Mouse (Mus musculus) lung, postnatal 0 days (tissue): Measurements from ENCODE around the gene Lat2. TPM values are rescaled to one million over a fixed set of nuclear protein-coding genes. Genes with fewer than 3 reads are reported as not detected.
A peak's percentile ranks its signal among the peaks of the same experiment; 100 is the strongest.

ENCODE experiments used
- ATAC-seq: fragments of 200-750 bp; cut with Nextera tagmentation; 2 replicates; pipeline ENCODE4 v1.8.0; 2017; ENCODE audit warnings: moderate library complexity
- DNase-seq: peaks from one replicate; pipeline ENCODE4 v3.0.0-alpha.2; 2016; ENCODE audit warnings: low spot score
- H3K27ac ChIP-seq: fragments of 300-500 bp; sonication (generic); 2 replicates; pipeline ENCODE4 v1.5.1; 2014; ENCODE audit warnings: antibody characterized with exemption, mild to moderate bottlenecking, low read length, mixed read lengths
- H3K27me3 ChIP-seq: fragments of 300-500 bp; sonication (generic); replicated peaks from 2 replicates; pipeline ENCODE4 v1.6.1; 2014; ENCODE audit warnings: low read length, mixed read lengths; ENCODE audit not compliant: insufficient read depth
- H3K36me3 ChIP-seq: fragments of 300-500 bp; sonication (generic); 2 replicates; pipeline ENCODE4 v1.6.1; 2014; ENCODE audit warnings: low read length, mixed read lengths; ENCODE audit not compliant: insufficient read depth
- H3K4me1 ChIP-seq: fragments of 300-500 bp; sonication (generic); 2 replicates; pipeline ENCODE4 v1.6.1; 2014; ENCODE audit warnings: antibody characterized with exemption, low read depth, low read length, mixed read lengths; ENCODE audit not compliant: insufficient read depth
- H3K4me2 ChIP-seq: fragments of 300-500 bp; sonication (generic); replicated peaks from 2 replicates; pipeline ENCODE4 v1.6.1; 2014; ENCODE audit warnings: low read depth, mild to moderate bottlenecking, low read length, moderate library complexity, mixed read lengths
- H3K4me3 ChIP-seq: fragments of 300-500 bp; sonication (generic); 2 replicates; pipeline ENCODE4 v1.5.1; 2014; ENCODE audit warnings: low read depth, low read length
- H3K9ac ChIP-seq: fragments of 300-500 bp; sonication (generic); replicated peaks from 2 replicates; pipeline ENCODE4 v1.6.1; 2014; ENCODE audit warnings: low read depth, mild to moderate bottlenecking
- H3K9me3 ChIP-seq: fragments of 300-500 bp; sonication (generic); 2 replicates; pipeline ENCODE4 v1.6.1; 2016; ENCODE audit warnings: low read length, mixed read lengths
- CTCF ChIP-seq: IDR thresholded peaks from 2 replicates; pipeline ENCODE4 v1.5.1; 2016; ENCODE audit warnings: antibody characterized with exemption, mild to moderate bottlenecking
- EP300 ChIP-seq: IDR thresholded peaks from 2 replicates; pipeline ENCODE4 v1.6.1; 2016; ENCODE audit warnings: antibody characterized with exemption, mild to moderate bottlenecking, control low read depth
- WGBS: fragments of 180-500 bp; shearing (Covaris S2); extraction: QIAGEN DNeasy Blood & Tissue Kit; methylation state at CpG from one replicate; pipeline ENCODE4 v1.1.7; 2014; 5-methylcytosine and 5-hydroxymethylcytosine counted together
- microRNA-seq: library from miRNA; unstranded; fragments of <30 nt; microRNA quantifications from one replicate; pipeline ENCODE4, GENCODE M21; 2016
- polyA plus RNA-seq: library from polyadenylated mRNA; unstranded; fragments of >200 nt; fragmentation: Nextera tagmentation; extraction: Ambion mirVana; gene quantifications from 2 replicates; pipeline ENCODE4 v1.2.1, GENCODE M21; 2015

Lat2 gene
- polyA plus RNA-seq, 1 experiment from 2014 or later: 3.0 TPM

DNA sequence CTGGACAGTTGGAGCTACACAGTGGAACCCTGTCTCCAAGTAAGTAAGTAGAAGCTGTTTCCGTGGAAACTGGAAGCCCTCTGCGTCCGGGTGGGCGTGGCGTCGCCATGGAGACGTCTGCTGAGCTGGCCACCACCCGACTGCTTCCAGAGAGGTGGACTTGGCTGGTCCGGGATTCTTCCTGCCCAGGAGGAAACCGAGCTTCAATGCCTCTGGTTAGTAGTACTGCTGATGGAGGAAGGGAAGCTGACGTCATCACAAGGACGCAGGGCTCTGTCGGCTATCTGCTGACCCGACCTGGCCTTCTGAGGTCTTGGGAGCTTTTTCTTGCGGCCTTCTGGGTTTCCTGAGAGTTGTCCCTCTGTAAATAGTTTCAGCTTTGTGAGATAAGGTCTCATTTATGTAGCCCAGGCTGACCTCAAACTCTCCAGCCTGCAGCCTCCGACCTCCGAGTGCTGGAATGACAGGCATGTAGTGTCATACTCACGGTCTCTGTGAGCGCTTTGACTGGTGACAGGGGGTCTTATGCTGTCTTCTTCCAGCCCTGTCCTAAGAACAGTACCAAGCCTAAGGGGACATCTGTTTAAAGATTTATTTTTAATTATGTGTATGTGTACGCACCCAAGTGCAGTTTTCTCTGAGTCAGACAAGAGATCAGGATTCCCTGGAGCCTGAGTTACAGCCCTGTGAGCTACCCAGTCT is 59.2 kb downstream of the Lat2 start:
- TF ChIP-seq CTCF (no peak), EP300 (no peak)
- peaks cover 20% of the 10 kb centered on the region; the same call in 1 of the 2 replicates for H3K4me1 ChIP-seq
- H3K4me2 ChIP-seq: no peak overlapping the region
- H3K9ac ChIP-seq: no peak overlapping the region
- peak overlapping the region; percentile 45 for H3K27ac ChIP-seq
- no peaks in the 10 kb centered on the region for H3K36me3 ChIP-seq
- DNase-seq (peak; percentile 78), ATAC-seq (peak; percentile 13)
- 6% methylated on average over 20 of the region's 20 CpGs for WGBS
- H3K27me3 ChIP-seq: no peaks in the 10 kb centered on the region
- H3K4me3 ChIP-seq: no peak overlapping the region
- H3K9me3 ChIP-seq: no peaks in the 10 kb centered on the region

DNA sequence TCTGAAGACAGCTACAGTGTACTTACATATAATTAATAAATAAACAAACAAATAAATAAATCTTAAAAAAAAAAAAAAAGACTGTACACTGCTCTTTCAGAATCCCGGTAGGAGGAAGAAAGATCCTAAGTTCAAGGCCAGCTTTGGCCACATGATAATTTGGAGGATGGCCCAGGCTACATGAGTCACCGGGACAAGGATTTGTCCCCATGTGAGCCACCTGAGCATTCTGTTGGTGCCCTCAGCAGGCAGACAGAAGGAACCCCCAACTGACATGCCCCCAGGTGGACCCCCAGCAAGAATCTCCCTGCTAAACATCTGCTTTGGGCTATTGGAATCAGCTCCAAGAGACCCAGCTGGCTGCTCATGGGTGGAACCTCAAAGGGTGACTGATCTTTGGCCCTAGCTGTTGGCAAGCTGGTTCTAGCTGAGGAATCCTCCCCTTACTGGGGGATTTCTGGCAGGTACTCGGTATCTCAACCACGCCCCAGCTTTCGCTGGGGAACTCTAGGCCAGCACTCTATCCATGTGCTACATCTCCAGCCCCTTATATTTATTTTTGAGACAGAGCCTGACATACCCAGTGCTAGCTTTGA is 60.8 kb downstream of the Lat2 start:
- TF ChIP-seq CTCF (no peak), EP300 (no peak)
- H3K9ac ChIP-seq: no peak overlapping the region
- DNase-seq (no peak), ATAC-seq (no peak)
- H3K9me3 ChIP-seq: no peaks in the 10 kb centered on the region
- H3K27me3 ChIP-seq: no peaks in the 10 kb centered on the region
- H3K4me1 ChIP-seq: peaks cover 23% of the 10 kb centered on the region; the same call in 1 of the 2 replicates
- H3K4me2 ChIP-seq: no peak overlapping the region
- no peak overlapping the region for H3K27ac ChIP-seq
- no peaks in the 10 kb centered on the region for H3K36me3 ChIP-seq
- 86% methylated on average over 5 of the region's 5 CpGs for WGBS
- no peak overlapping the region for H3K4me3 ChIP-seq

- Histone ChIP-seq H3K9me3 (no peaks in the 10 kb centered on the region), H3K36me3 (no peaks in the 10 kb centered on the region), H3K9ac (peak within 1 kb of the TSS; percentile 76), H3K27me3 (no peaks in the 10 kb centered on the region), H3K4me2 (peak within 1 kb of the TSS; percentile 86), H3K27ac (peak within 1 kb of the TSS; percentile 87), H3K4me3 (peak within 1 kb of the TSS; percentile 69), H3K4me1 (peaks cover 23% of the 10 kb centered on the region; the same call in 1 of the 2 replicates)
- WGBS: 2% methylated on average over 55 of the region's 61 CpGs
- ATAC-seq (peak; percentile 94), DNase-seq (peak; percentile 99)
- TF ChIP-seq CTCF: peak; percentile 49
- no peak for TF ChIP-seq EP300
Measured at GRCm38 (mm10) chr5:134552110-134552972, 62.5 kb downstream of the Lat2 start, which contains the start of gene Clip2. Gene Clip2, minus strand, starts transcription at chr5:134552434.

- peak overlapping the region; percentile 76 for H3K9ac ChIP-seq
- H3K4me1 ChIP-seq: peaks cover 23% of the 10 kb centered on the region; the same call in 1 of the 2 replicates
- peak overlapping the region; percentile 69 for H3K4me3 ChIP-seq
- no peak; the same call in 1 of the 2 replicates for ATAC-seq
- H3K9me3 ChIP-seq: no peaks in the 10 kb centered on the region
- H3K27ac ChIP-seq: peak overlapping the region; percentile 87
- peak overlapping the region; percentile 86 for H3K4me2 ChIP-seq
- H3K27me3 ChIP-seq: no peaks in the 10 kb centered on the region
- 3% methylated on average over 49 of the region's 52 CpGs for WGBS
- TF ChIP-seq EP300: 0 out of 2 replicates have a peak, but pooled peaks have one; percentile 14
- no peak for TF ChIP-seq CTCF
- no peaks in the 10 kb centered on the region for H3K36me3 ChIP-seq
- DNase-seq: peak; percentile 55
Measured at GRCm38 (mm10) chr5:134551233-134552109, 63.4 kb downstream of the Lat2 start.

DNA sequence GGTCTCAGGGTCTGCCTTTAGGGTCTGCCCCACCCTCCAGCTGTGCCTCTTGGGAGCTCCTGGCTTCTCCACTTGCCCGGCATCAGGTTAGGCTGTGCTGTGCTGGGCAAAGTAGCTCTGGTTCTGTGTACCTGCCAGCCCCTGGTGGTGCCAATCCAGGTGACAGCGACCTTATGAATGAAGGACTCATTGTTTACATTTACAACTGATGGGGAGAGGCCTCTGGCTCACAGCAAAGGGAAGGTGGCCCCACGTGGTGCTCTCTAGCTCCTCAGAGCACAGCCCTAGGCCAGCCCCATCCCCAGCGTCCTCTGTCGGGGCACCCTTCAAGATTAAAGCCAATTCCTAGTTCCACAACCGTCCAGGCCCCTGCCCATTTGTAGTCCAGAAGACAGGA is 64.0 kb downstream of the Lat2 start:
- H3K27me3 ChIP-seq: no peaks in the 10 kb centered on the region
- no peaks in the 10 kb centered on the region for H3K36me3 ChIP-seq
- H3K9ac ChIP-seq: peak overlapping the region; percentile 76
- H3K4me3 ChIP-seq: peak overlapping the region; percentile 69
- 14% methylated on average over 6 of the region's 6 CpGs for WGBS
- TF ChIP-seq CTCF: no peak
- TF ChIP-seq EP300: no peak
- no peaks in the 10 kb centered on the region for H3K9me3 ChIP-seq
- H3K4me1 ChIP-seq: peaks cover 23% of the 10 kb centered on the region; the same call in 1 of the 2 replicates
- peak overlapping the region; percentile 87; the same call in 1 of the 2 replicates for H3K27ac ChIP-seq
- peak overlapping the region; percentile 86 for H3K4me2 ChIP-seq
- no peak for ATAC-seq
- DNase-seq: peak; percentile 22

Small RNAs within 50 kb of the gene (microRNA-seq; reads per million reads assigned to microRNA genes)
- gene Mir7228: not detected

Other genes with a start within 250 kb of the Lat2 start
- gene Gtf2ird1, start 158.3 kb downstream of the Lat2 start, polyA plus RNA-seq: 31.9 and 36.1 TPM in 2 replicates
- gene Clip2, start 62.6 kb downstream of the Lat2 start, polyA plus RNA-seq: 3.0 and 4.1 TPM in 2 replicates
- 0.24 and 0.67 TPM in 2 replicates for gene Syna, start 54.9 kb downstream of the Lat2 start, polyA plus RNA-seq
- gene Rfc2, start 33.7 kb downstream of the Lat2 start, polyA plus RNA-seq: 84.4 and 95.9 TPM in 2 replicates
- 403 and 485 TPM in 2 replicates for gene Eif4h, start 24.5 kb upstream of the Lat2 start, polyA plus RNA-seq
- gene Limk1, start 73.6 kb upstream of the Lat2 start, polyA plus RNA-seq: 7.2 and 10.2 TPM in 2 replicates
- 1,769 and 1,865 TPM in 2 replicates for gene Eln, start 132.3 kb upstream of the Lat2 start, polyA plus RNA-seq